Mouse (Mus musculus) 3134 (cell line): ENCODE results near the gene Rnf214.

Source experiments
- DNase-seq: peaks from one replicate; pipeline ENCODE4 v3.0.0-alpha.2; 2011; ENCODE audit warnings: low spot score; ENCODE audit not compliant: insufficient read length; ENCODE audit errors: extremely low read depth

Gene Rnf214

GRCm38 (mm10) chr9:45827663-45828290, 78.9 kb downstream of the Rnf214 start:
- DNase-seq, result no peak

- DNase-seq, result no peak
These were observed 88.2 kb downstream of the Rnf214 start for GRCm38 (mm10) chr9:45818406-45819011.

GRCm38 (mm10) chr9:45815525-45815924, 91.2 kb downstream of the Rnf214 start:
- no peak for DNase-seq

- DNase-seq, result no peak
These were observed 91.6 kb downstream of the Rnf214 start for GRCm38 (mm10) chr9:45815113-45815512.
